Mouse (Mus musculus): ENCODE measurements at regions not wholly inside any gene's neighbourhood (a gene's known extent, or its start where the extent isn't known, plus 50 kb on each side); places are given as distances from the start of the nearest gene placed in this dataset.
"Not testable (repeated sequence)": the region's sequence is repeated elsewhere in the genome, so short reads cannot be mapped to it uniquely, and the experiment has no call there.

- H3K4me2 ChIP-seq (replicated peaks) = no peak overlapping the region
- H3K9ac ChIP-seq (replicated peaks) = no peak overlapping the region
- H3K4me3 ChIP-seq = no peak overlapping the region
- no peaks in the 10 kb centered on the region for H3K36me3 ChIP-seq
- H3K9me3 ChIP-seq = no peaks in the 10 kb centered on the region
- ATAC-seq (ENCODE audit: low FRiP score, low read depth) = no peak
- WGBS = 72% methylated on average over 7 of the region's 7 CpGs
- H3K27ac ChIP-seq (replicated peaks) = no peak overlapping the region
- no peaks in the 10 kb centered on the region for H3K27me3 ChIP-seq
- H3K4me1 ChIP-seq = peaks cover 6% of the 10 kb centered on the region; the same call in 1 of the 2 replicates
These were observed 64.1 kb downstream of the 9530068E07Rik start for GRCm38 (mm10) chr11:52460190-52460780.

GRCm38 (mm10) chr11:52471128-52471527 is 74.9 kb downstream of the 9530068E07Rik start:
- H3K27me3 ChIP-seq; H3K9me3 ChIP-seq; H3K27ac ChIP-seq (replicated peaks); H3K4me2 ChIP-seq (replicated peaks); H3K9ac ChIP-seq (replicated peaks); H3K36me3 ChIP-seq; H3K4me3 ChIP-seq; H3K4me1 ChIP-seq; ATAC-seq (ENCODE audit: low FRiP score, low read depth): not testable (repeated sequence)
- WGBS = 84% methylated on average over 6 of the region's 6 CpGs

- not testable (repeated sequence) for H3K9me3 ChIP-seq; ATAC-seq (ENCODE audit: low FRiP score, low read depth); H3K4me2 ChIP-seq (replicated peaks); H3K36me3 ChIP-seq; H3K4me1 ChIP-seq; H3K27ac ChIP-seq (replicated peaks); H3K27me3 ChIP-seq; H3K4me3 ChIP-seq; H3K9ac ChIP-seq (replicated peaks)
- WGBS = 66% methylated on average over 10 of the region's 10 CpGs
These were observed 83.9 kb downstream of the 9530068E07Rik start for GRCm38 (mm10) chr11:52480111-52480510.

DNA sequence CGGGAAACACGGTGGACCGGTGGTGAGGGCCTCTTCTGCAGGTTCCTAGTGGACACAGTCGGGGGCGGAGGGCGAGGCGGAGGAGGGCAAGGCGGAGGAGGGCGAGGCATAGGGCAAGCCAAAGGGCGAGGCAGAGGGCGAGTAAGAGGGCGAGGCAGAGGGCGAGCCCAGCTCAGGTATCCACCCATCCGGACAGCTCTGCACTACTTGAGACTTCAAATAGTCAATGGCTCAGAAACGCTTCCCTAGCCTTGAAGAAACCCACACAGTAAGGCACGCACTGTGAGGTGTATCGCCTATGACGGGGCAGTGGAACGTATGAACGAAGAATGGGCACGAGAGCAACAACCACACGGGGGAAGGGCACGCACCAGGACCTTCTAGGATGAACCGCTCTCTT is 84.5 kb downstream of the 9530068E07Rik start:
- H3K27me3 ChIP-seq; H3K4me2 ChIP-seq (replicated peaks); H3K36me3 ChIP-seq; H3K4me3 ChIP-seq; H3K27ac ChIP-seq (replicated peaks); H3K4me1 ChIP-seq; ATAC-seq (ENCODE audit: low FRiP score, low read depth); H3K9ac ChIP-seq (replicated peaks); H3K9me3 ChIP-seq: not testable (repeated sequence)
- WGBS = 94% methylated on average over 24 of the region's 24 CpGs

GRCm38 (mm10) chr11:52483534-52483933 is 87.3 kb downstream of the 9530068E07Rik start:
- WGBS = 91% methylated on average over 6 of the region's 8 CpGs
- not testable (repeated sequence) for H3K36me3 ChIP-seq; H3K4me3 ChIP-seq; H3K9ac ChIP-seq (replicated peaks); H3K4me1 ChIP-seq; ATAC-seq (ENCODE audit: low FRiP score, low read depth); H3K27ac ChIP-seq (replicated peaks); H3K27me3 ChIP-seq; H3K4me2 ChIP-seq (replicated peaks); H3K9me3 ChIP-seq

- not testable (repeated sequence) for H3K4me1 ChIP-seq; H3K9ac ChIP-seq (replicated peaks); H3K27me3 ChIP-seq; H3K9me3 ChIP-seq; H3K27ac ChIP-seq (replicated peaks); H3K4me3 ChIP-seq; H3K4me2 ChIP-seq (replicated peaks); H3K36me3 ChIP-seq; ATAC-seq (ENCODE audit: low FRiP score, low read depth)
- WGBS = 79% methylated on average over 4 of the region's 4 CpGs
These were observed 92.3 kb downstream of the 9530068E07Rik start for GRCm38 (mm10) chr11:52488538-52488937.

DNA sequence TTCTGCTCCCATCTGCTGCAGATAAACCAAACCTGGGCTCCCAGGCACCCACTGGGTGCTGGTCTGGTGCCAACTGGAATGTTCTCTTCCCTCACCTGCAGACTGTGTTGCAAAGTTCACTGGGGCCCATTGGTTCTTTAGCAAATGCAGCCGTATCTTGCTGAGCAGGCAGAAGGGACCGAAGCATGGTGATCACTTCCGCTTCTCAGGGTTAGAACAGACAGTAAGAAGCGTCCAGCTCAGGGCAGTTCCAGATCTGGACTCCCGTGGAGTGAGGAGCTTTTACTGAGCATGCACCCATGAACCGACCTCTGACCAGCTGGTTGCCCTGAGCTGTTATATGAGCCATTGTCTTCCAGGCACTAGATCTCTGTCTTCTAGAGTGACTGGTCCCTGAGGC is 97.1 kb downstream of the 9530068E07Rik start:
- Histone ChIP-seq H3K9me3 (0 out of 2 replicates have a peak, but pooled peaks cover 2% of the 10 kb centered on the region), H3K27me3 (no peaks in the 10 kb centered on the region), H3K27ac (replicated peaks) (no peak overlapping the region), H3K4me1 (no peaks in the 10 kb centered on the region), H3K4me3 (no peak overlapping the region), H3K9ac (replicated peaks) (no peak overlapping the region), H3K36me3 (no peaks in the 10 kb centered on the region), H3K4me2 (replicated peaks) (no peak overlapping the region)
- no peak for ATAC-seq (ENCODE audit: low FRiP score, low read depth)
- 86% methylated on average over 6 of the region's 6 CpGs for WGBS

DNA sequence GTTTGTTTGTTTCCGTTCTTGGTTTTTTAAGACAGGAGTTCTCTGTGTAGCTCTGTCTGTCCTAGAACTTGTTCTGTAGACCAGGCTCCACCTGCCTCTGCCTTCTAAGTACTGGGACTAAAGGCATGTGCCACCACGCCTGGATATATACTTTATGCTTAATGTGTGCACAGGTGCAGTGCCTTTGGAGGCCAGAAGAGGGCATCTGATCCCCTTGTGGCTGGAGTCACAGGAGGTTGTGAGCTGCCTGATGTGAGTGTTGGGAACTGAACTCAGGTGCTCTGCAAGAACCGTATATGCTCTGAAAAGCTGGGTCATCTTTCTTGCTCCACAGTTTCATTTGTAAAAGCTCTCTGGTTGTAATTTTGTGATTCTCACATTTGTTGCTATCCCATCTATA is 100.7 kb downstream of the 9530068E07Rik start:
- ATAC-seq (ENCODE audit: low FRiP score, low read depth) = no peak
- H3K4me3 ChIP-seq = no peak overlapping the region
- no peak overlapping the region for H3K9ac ChIP-seq (replicated peaks)
- H3K36me3 ChIP-seq = no peaks in the 10 kb centered on the region
- no peaks in the 10 kb centered on the region for H3K27me3 ChIP-seq
- H3K4me1 ChIP-seq = no peaks in the 10 kb centered on the region
- 0 out of 2 replicates have a peak, but pooled peaks cover 2% of the 10 kb centered on the region for H3K9me3 ChIP-seq
- no peak overlapping the region for H3K27ac ChIP-seq (replicated peaks)
- WGBS = 93% methylated on average over 3 of the region's 3 CpGs
- H3K4me2 ChIP-seq (replicated peaks) = no peak overlapping the region

DNA sequence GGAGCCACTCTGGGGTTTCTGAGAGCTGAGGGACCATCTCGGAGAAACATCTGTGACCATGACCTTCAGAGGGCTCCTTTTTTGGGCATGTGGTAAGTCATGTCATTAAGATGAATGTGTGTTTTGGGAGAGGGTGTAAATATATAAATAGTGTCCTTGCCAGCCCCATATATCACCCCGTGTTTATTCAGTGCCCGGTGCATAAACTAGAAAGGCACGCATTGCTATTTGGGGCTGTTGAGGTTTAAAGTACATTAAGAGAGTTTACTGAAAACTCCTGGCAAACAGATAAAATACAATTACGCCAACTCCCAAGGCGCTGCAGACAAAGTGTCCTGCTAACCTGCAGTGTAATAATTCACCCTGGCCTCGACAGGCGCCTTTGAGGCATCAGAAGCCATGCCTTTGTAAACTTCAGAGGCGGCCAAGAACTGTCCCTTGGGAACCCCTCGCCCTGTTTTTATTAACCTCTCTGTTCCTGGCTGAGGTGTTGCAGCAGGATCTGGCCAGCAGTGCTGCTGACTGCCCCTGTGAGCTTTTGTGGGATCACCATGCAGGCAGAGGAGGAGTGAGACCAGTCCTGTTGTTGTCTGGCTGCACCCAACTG is 106.6 kb downstream of the 9530068E07Rik start:
- Histone ChIP-seq H3K36me3 (no peaks in the 10 kb centered on the region), H3K4me2 (replicated peaks) (no peak overlapping the region), H3K9ac (replicated peaks) (no peak overlapping the region), H3K27me3 (no peaks in the 10 kb centered on the region), H3K4me3 (no peak overlapping the region), H3K4me1 (no peaks in the 10 kb centered on the region), H3K27ac (replicated peaks) (no peak overlapping the region), H3K9me3 (no peaks in the 10 kb centered on the region)
- WGBS = 78% methylated on average over 10 of the region's 10 CpGs
- ATAC-seq (ENCODE audit: low FRiP score, low read depth) = no peak

DNA sequence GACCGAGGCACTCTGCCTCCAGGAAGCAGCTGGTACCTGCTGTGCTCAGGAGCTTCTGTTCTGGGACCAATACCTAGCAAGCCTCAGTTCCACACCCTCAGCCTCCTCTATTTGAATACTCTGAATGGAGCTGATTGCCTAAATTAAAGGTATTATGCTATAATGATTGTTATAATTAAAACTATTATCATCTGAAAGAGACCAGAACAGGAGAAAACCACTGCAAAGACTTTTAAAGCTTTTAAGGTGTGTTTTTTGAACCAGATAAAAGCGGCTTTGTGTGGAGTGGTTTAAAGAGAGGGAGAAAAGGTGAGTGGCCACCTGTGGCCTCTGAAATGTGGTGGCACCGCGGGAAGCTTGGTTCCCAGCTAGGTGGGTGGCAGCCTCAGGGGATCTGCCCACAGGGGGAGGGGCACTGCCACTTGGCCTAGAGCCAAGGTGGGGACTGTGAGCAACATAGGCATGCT is 115.6 kb downstream of the 9530068E07Rik start:
- 67% methylated on average over 4 of the region's 4 CpGs for WGBS
- no peak overlapping the region for H3K4me2 ChIP-seq (replicated peaks)
- H3K4me3 ChIP-seq = no peak overlapping the region
- no peak overlapping the region for H3K9ac ChIP-seq (replicated peaks)
- H3K9me3 ChIP-seq = no peaks in the 10 kb centered on the region
- H3K36me3 ChIP-seq = no peaks in the 10 kb centered on the region
- H3K27me3 ChIP-seq = no peaks in the 10 kb centered on the region
- H3K4me1 ChIP-seq = peaks cover 3% of the 10 kb centered on the region; the same call in 1 of the 2 replicates
- ATAC-seq (ENCODE audit: low FRiP score, low read depth) = no peak
- no peak overlapping the region for H3K27ac ChIP-seq (replicated peaks)

DNA sequence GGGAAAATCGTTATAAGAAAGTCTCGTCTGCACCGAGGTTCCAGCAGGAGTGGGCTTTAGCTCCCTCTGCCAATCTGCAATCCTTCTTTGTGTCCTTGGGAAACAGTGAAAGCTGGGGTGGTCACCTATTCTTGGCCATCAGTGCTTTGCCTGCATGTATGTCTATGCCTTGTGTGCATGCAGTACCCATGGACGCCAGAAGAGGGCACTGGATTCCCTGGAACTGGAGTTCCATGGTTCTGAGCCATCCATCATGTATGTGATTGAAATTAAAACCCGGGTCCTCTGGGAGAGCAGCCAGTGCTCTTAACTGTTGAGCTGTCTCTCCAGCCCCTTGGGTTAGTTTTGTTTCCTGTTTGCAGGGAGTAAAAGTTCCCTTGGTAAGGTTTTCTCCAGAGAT is 121.1 kb downstream of the 9530068E07Rik start:
- no peak for ATAC-seq (ENCODE audit: low FRiP score, low read depth)
- WGBS = 74% methylated on average over 5 of the region's 5 CpGs
- H3K9ac ChIP-seq (replicated peaks) = no peak overlapping the region

DNA sequence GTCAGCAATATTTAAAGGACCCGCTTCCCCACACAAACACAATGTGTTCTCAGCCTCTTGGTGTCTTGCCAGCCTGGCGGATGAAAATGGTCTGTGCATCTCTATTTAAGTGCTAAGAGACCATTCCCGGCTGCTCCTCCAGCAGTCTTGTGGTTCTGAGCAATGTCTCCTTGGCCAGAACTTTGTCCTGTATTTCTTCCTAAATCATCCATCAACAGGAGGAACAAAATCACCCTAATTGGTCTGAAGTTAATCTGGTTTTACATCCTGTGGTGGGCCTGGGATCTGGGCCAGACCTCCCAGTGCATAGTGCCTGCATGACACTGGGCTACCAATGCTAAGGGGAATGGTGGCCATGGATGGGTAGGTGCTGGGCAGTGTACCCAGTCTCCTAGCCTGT is 123.6 kb downstream of the 9530068E07Rik start:
- Histone ChIP-seq H3K36me3 (no peaks in the 10 kb centered on the region), H3K4me1 (no peaks in the 10 kb centered on the region), H3K4me3 (no peak overlapping the region), H3K27me3 (no peaks in the 10 kb centered on the region), H3K9ac (replicated peaks) (no peak overlapping the region), H3K27ac (replicated peaks) (no peak overlapping the region), H3K9me3 (no peaks in the 10 kb centered on the region), H3K4me2 (replicated peaks) (no peak overlapping the region)
- WGBS = 80% methylated on average over 3 of the region's 3 CpGs
- ATAC-seq (ENCODE audit: low FRiP score, low read depth) = no peak

More for the DNA sequence above, 121.1 kb downstream of the 9530068E07Rik start:
- no peak overlapping the region for H3K4me2 ChIP-seq (replicated peaks)
- no peak overlapping the region for H3K4me3 ChIP-seq
- no peaks in the 10 kb centered on the region for H3K36me3 ChIP-seq
- no peak overlapping the region for H3K27ac ChIP-seq (replicated peaks)
- H3K27me3 ChIP-seq = no peaks in the 10 kb centered on the region
- H3K4me1 ChIP-seq = no peaks in the 10 kb centered on the region
- no peaks in the 10 kb centered on the region for H3K9me3 ChIP-seq

GRCm38 (mm10) chr11:52521879-52522278 is 125.7 kb downstream of the 9530068E07Rik start:
- Histone ChIP-seq H3K9me3 (no peaks in the 10 kb centered on the region), H3K4me2 (replicated peaks) (no peak overlapping the region), H3K36me3 (no peaks in the 10 kb centered on the region), H3K27ac (replicated peaks) (no peak overlapping the region), H3K4me1 (no peaks in the 10 kb centered on the region), H3K4me3 (no peak overlapping the region), H3K9ac (replicated peaks) (no peak overlapping the region), H3K27me3 (no peaks in the 10 kb centered on the region)
- ATAC-seq (ENCODE audit: low FRiP score, low read depth) = no peak
- WGBS = 41% methylated on average over 4 of the region's 4 CpGs

Data from midbrain, embryonic 12.5 days (tissue).